Mouse (Mus musculus) layer of hippocampus, postnatal 14 days (tissue): ENCODE measurements around the gene Tec. TPM values are rescaled to one million over a fixed set of nuclear protein-coding genes. Genes with fewer than 3 reads are reported as not detected.

ENCODE experiments used
- DNase-seq, 2 experiments: peaks; one replicate each; pipeline ENCODE4 v3.0.0; 2021 to 2022; ENCODE audit warnings: low spot score in 2 of 2, mixed read lengths in 1 of 2
- total RNA-seq, 2 experiments: library from RNA; stranded (reverse); gene quantifications; 2 replicates each; pipeline ENCODE4 v1.2.3; 2021

Tec gene
- total RNA-seq, 2 experiments from 2014 or later, result 1.8 to 1.9 TPM

GRCm38 (mm10) chr5:72893987-72894386, 25.7 kb upstream of the Tec start:
- DNase-seq, result no peak

- peak in 1 of 2 experiments; percentile 34 for DNase-seq
Observed at GRCm38 (mm10) chr5:72891534-72891933, 23.3 kb upstream of the Tec start.

GRCm38 (mm10) chr5:72888260-72888659, 20.0 kb upstream of the Tec start:
- DNase-seq, result no peak

DNA sequence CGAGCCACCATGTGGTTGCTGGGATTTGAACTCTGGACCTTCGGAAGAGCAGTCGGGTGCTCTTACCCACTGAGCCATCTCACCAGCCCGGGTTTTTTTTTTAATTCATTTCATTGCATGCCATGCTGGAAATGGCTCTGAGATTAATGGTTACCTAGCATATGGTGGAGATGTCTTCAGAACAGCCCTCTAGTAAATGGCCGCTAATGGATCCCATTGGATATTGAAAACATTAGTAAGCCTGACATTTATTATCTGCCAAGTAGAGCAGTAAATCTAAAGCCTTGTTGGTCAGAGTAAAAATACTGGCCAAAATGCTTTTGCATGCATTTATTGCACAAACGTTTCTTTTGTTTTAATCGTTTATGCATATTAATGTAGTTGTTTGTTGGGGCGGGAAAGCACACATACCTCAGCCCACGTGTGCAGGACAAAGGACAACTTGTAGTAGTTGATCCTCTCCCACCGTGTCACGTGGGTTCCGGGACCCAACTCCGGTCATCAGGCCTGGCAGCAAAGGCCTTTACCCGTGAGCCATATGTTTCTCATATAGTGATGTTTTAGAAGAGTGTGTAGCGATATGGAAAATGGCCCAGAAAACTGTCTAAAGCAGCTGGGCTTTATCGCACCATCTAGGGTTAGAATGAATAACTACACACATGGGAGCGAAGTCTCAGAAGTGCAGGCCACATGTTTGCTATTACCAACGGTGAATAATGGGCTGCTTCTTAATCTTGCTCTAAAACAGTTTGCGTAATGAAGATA, 18.4 kb upstream of the Tec start:
- no peak for DNase-seq

GRCm38 (mm10) chr5:72883706-72884105, 15.4 kb upstream of the Tec start:
- no peak for DNase-seq

DNA sequence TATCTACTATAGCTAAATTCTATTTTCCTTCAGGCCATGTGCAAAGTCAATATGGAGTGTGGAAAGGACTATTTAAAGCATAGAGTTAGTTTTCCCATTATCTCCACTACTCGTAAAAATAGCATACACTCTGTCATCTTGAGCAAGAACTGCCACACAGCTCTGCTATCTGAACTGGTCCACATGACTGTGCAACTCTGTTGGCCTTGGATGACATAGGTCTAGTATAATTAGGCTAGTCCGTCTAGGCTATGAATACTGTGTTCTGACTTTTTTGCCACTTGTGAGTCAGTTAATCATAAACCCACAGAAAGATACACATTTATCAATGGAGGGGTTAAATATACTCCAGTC, 14.1 kb upstream of the Tec start:
- DNase-seq, result no peak

GRCm38 (mm10) chr5:72881748-72882411, 13.6 kb upstream of the Tec start:
- DNase-seq, result no peak

DNA sequence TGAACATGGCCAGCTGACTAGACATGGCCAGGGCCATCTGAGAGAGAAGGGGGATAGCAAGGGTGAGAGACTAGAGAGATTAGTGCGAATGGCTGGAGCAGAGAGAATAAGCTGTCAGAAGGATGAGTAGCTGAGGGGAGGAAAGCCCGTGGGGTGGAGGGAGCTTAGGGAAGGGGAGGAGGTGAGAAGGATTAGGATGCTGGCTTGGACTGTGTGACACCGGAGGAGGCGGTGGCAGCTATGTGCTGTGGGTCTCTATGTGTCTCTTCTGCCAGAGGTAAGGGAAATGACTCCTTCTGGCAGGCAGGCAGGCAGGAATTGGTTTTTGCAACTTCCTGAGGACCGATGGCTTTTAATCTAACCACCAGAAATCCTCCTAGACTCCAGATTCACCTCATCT, 11.5 kb upstream of the Tec start:
- no peak for DNase-seq

DNA sequence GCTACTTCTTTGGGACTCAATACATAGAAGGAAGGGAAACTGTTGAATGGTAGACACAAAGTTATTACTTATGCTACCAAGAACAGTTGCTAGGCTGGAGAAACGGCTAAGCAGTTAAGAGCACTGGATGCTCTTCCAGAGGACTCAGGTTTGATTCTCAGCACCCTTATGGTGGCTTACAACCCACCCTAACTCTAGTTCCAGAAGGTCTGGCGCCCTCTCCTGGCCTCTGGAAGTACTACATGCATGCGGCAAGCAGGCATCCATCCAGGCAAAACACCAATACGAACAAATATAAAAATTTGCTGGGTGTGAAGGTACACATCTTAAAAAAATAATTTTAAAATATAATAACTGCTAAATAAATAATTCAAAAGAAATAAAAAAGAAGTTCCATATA, 2.8 kb upstream of the Tec start:
- no peak for DNase-seq

GRCm38 (mm10) chr5:72869779-72870608, 1.7 kb upstream of the Tec start:
- no peak for DNase-seq

DNA sequence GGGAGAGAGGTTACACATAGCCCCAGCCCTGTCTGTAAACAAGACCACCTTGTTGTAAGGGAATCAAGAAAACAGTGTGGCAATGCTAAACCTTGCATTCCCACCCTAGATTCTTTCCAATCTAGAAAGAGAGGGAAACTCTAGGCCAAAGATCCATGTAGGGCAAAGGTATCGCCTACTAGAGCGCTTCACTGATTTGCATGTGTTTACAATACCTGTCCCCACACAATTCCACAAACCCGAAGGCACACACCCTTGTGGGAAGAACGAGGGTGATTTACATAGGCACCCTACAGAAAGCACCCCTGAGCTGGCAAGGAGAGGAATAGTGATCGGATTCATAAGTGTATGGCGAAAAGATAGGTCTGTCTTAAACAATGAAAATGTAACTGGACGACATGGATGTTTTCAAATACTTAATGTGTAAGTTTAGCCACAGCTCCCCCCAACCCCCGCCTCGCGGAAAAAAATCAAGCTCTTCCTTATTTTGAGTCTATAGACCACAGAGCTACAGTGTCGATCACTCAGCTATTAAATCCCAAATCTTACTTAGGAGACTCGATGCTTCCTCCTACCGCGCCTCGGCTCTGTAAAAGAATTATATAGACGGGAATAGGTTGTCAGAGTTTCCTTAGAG, 1.1 kb downstream of the Tec start:
- DNase-seq, result no peak

DNA sequence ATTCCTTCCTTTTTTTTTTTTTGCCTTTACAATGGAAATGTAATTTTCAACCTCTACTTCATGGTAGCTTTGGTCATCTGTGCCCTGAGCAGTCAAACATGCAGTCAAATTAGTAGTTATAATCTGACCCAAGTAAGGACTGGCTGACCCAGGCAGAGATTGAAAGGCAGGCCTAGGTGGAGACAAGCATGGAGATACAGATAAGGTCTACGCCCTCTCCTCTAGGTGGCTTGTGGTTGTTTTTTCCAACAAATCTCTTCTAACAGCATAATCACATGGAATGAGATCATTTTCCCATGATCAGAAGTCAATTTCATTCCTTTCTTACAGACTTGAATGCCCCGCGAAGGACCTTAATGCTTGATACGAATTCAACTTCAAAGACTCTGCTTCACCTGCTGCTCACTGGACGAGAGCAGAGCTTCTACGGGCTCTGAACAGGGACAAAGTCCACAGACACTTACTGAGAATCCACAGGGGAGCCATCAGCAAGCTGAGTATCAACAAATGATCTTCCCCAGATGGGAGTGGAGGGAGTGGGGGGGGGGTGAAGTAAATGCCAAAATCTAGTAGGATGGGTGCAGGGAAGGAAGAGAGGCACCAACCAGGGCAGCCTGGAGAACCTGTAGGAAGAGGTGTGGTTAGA, 1.9 kb downstream of the Tec start:
- DNase-seq, result no peak

DNA sequence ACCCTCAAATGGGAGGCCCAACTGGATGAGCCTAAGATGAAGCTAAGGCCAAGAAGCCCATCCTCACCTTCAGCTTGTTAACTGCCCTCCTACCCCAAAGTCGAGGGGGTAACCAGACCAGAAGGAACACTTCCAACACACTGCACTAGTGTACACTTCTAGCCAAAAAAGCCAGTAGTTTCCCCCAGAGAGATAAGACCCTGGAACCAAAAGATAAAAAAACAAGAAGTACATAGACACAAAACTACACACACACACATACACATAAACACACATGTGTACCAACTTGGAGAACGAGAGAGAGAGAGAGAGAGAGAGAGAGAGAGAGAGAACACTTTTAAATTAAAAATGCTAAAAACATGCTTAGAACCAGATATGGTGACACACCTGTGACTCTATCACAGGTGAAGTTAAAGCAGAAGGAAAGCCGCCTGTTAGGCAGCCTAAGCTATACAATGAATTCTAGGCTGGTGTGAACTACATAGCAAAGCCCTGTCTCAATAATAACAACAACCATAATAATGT, 3.6 kb downstream of the Tec start:
- no peak for DNase-seq

GRCm38 (mm10) chr5:72863166-72863565, 5.1 kb downstream of the Tec start:
- DNase-seq, result no peak

GRCm38 (mm10) chr5:72861726-72862385, 6.4 kb downstream of the Tec start:
- no peak for DNase-seq

- DNase-seq, result no peak
Observed at GRCm38 (mm10) chr5:72860899-72861298, 7.4 kb downstream of the Tec start.

DNA sequence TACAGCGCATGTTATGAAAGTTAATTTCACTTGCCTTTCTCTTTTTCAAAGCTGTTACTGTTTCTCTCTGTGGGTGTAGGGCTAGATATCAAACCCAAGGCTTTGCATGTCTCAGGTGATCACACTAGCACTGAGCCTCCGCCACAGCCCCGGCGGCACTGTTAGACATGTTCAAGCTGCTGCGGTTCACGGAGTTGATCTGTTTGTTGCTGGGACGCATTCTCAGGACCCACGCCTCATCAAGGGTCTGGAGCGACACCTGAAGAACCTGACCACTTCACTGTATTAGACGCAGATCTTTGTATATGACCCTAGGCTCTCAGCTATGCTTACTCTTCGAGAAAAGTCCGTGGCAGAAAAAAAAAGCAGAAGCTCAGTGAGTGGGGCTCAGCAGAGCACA, 10.0 kb downstream of the Tec start:
- no peak for DNase-seq

DNA sequence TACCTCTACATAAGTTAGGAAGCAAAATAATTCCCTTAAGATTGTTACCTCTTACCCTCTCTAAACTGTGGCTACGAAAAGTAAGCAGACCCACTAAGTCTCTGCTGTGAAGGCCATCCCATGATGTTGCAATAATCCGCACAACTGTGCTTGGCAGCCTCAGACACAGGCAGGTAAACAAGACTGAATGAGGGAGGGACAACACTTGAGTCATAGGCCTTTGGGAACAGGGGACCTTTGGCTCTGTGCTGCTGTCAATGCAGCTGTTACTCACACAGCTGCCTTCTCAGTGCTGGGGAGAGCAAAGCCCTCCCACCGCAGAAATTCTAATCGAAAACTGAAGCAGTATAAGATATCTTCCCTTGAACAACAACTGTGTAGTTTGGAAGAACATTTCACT, 10.5 kb downstream of the Tec start:
- DNase-seq, result no peak

DNA sequence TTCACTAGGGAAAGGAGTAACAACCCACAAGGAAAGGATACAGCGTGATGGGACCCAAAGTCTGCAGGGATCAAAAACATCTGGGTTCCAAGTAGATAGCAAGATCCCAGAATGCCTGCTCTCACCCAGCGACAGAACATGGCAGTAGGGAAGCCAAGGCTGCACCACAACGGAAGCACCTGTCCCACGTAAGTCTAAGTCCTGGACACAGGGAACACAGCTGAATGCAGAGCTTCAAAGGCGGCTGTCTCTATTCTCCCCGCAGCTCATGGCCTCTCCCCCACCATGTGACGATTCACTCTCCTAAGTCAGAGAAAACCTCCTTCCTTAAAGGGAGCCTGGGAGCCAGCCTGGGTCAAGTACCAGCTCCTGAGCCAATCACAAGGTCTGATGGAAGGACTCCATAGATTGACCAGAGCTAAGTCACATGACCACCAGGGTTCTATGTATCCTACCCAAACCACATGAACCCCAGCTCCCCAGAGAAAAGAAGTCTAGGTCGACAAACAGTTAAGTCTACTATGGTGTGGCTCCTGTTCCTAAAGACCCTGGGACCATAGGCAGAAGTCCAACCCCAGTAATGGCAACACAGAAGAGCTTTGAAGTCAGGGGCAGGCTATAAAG, 11.9 kb downstream of the Tec start:
- no peak for DNase-seq

- DNase-seq, result peak; percentile 76 to 88
Observed at GRCm38 (mm10) chr5:72855685-72856124, 12.6 kb downstream of the Tec start.
